Mouse (Mus musculus) testis, adult 2 months (tissue): ENCODE results near the gene Phldb2.

ENCODE experiments used
- CTCF ChIP-seq: fragments of 200-500 bp; IDR thresholded peaks from 2 replicates; pipeline ENCODE4 v1.5.1; 2012; ENCODE audit warnings: low read depth, mild to moderate bottlenecking, inconsistent platforms, low read length, moderate library complexity; ENCODE audit not compliant: control insufficient read depth, insufficient read depth, insufficient replicate concordance
- POLR2A ChIP-seq: fragments of 200-500 bp; IDR thresholded peaks from 2 replicates; pipeline ENCODE4 v1.6.1; 2012; ENCODE audit warnings: low read depth, mild to moderate bottlenecking, inconsistent platforms, low read length, moderate library complexity; ENCODE audit not compliant: control insufficient read depth

- TF ChIP-seq CTCF (no peak), POLR2A (no peak)
These were observed 238.8 kb downstream of the Phldb2 start for GRCm38 (mm10) chr16:45714489-45715150.
